Mouse (Mus musculus): ENCODE measurements at regions not wholly inside any gene's neighbourhood (a gene's known extent, or its start where the extent isn't known, plus 50 kb on each side); places are given as distances from the start of the nearest gene placed in this dataset.

DNA sequence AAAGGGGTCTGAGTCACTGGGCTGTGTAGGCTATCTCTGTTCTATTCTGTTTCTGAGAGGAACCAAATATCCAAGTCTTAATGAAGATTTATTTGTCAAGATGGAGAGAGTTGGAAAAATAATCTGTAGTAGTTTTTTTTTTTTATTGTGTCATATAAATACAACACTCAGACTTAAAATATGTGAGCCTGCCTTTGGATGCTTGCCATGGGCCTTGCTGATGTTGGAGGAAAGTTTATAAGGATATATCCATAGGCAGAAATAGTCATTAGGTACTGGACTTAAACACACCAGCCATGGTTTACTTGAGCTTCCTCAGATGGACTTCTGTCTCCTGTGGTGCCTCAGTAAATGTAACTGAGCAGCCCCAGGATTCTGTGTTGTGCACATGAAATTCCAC lies 635.8 kb upstream of the Adgrl2 start:
- DNase-seq (no peak), ATAC-seq (ENCODE audit: low FRiP score, low TSS enrichment) (no peak)
- no peak overlapping the region for H3K4me3 ChIP-seq (replicated peaks; ENCODE audit: low read depth, low read length)

DNA sequence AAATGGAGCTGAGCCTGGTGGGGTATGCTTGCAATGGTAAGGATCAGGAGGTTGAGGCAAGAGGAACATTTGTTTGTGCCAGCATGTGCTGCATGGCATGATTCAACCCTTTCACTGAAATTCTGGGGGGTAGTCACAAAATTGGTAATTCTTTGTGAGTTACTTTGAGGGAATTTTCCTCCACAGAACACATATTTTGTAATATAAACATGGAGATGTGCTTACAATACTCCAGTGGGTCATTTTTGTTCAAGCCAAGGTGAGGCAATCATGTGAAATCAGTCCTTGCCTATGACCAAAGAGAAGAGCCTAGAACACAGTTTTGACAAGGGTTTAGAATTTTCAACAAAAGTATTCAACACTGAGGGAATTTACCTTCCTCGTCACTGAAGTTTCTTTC lies 635.1 kb upstream of the Adgrl2 start:
- H3K27ac ChIP-seq (replicated peaks; ENCODE audit: low read depth, low read length), result no peak overlapping the region
- no peaks in the 10 kb centered on the region for H3K36me3 ChIP-seq (ENCODE audit: control insufficient read depth, insufficient read depth, low read length)
- no peak overlapping the region for H3K9ac ChIP-seq (replicated peaks; ENCODE audit: low read length)
- no peak for DNase-seq
- no peak overlapping the region for H3K4me3 ChIP-seq (replicated peaks; ENCODE audit: low read depth, low read length)
- 92% methylated on average over 1 of the region's 1 CpGs for WGBS
- H3K9me3 ChIP-seq (ENCODE audit: control insufficient read depth, low read length), result no peaks in the 10 kb centered on the region
- no peak for ATAC-seq (ENCODE audit: low FRiP score, low TSS enrichment)
- H3K4me2 ChIP-seq (ENCODE audit: low read length), result no peak overlapping the region
- H3K27me3 ChIP-seq (ENCODE audit: control insufficient read depth, insufficient read depth, low read length), result no peaks in the 10 kb centered on the region
- H3K4me1 ChIP-seq (ENCODE audit: control insufficient read depth, insufficient read depth, low read length), result no peaks in the 10 kb centered on the region

More for the DNA sequence above, 635.8 kb upstream of the Adgrl2 start:
- Histone ChIP-seq H3K36me3 (ENCODE audit: control insufficient read depth, insufficient read depth, low read length) (no peaks in the 10 kb centered on the region), H3K4me2 (ENCODE audit: low read length) (no peak overlapping the region), H3K27ac (replicated peaks; ENCODE audit: low read depth, low read length) (no peak overlapping the region), H3K4me1 (ENCODE audit: control insufficient read depth, insufficient read depth, low read length) (no peaks in the 10 kb centered on the region), H3K9ac (replicated peaks; ENCODE audit: low read length) (no peak overlapping the region), H3K27me3 (ENCODE audit: control insufficient read depth, insufficient read depth, low read length) (no peaks in the 10 kb centered on the region), H3K9me3 (ENCODE audit: control insufficient read depth, low read length) (no peaks in the 10 kb centered on the region)

DNA sequence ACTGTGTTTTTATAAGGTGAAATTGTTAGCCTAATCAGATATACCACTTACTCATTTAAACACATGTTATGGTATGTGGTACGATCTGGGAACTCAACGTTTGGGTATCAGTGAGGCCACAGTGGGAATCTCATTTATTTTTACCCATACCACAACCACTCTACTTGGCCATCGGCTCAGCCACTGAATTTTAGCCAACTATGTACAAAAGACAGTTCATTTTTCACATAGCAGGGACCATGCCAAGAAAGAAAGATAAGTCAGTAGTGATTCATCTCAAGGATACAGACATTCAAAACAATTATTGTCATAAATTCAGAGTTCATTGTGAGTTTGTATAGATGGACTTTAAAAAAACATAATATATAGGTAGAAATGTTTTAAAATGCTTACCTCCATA lies 634.7 kb upstream of the Adgrl2 start:
- no peak for DNase-seq
- WGBS, result 89% methylated on average over 3 of the region's 3 CpGs
- Histone ChIP-seq H3K27me3 (ENCODE audit: control insufficient read depth, insufficient read depth, low read length) (no peaks in the 10 kb centered on the region), H3K4me2 (ENCODE audit: low read length) (no peak overlapping the region), H3K4me3 (replicated peaks; ENCODE audit: low read depth, low read length) (no peak overlapping the region), H3K36me3 (ENCODE audit: control insufficient read depth, insufficient read depth, low read length) (no peaks in the 10 kb centered on the region), H3K9me3 (ENCODE audit: control insufficient read depth, low read length) (no peaks in the 10 kb centered on the region), H3K27ac (replicated peaks; ENCODE audit: low read depth, low read length) (no peak overlapping the region), H3K9ac (replicated peaks; ENCODE audit: low read length) (no peak overlapping the region), H3K4me1 (ENCODE audit: control insufficient read depth, insufficient read depth, low read length) (no peaks in the 10 kb centered on the region)
- ATAC-seq (ENCODE audit: low FRiP score, low TSS enrichment), result no peak

DNA sequence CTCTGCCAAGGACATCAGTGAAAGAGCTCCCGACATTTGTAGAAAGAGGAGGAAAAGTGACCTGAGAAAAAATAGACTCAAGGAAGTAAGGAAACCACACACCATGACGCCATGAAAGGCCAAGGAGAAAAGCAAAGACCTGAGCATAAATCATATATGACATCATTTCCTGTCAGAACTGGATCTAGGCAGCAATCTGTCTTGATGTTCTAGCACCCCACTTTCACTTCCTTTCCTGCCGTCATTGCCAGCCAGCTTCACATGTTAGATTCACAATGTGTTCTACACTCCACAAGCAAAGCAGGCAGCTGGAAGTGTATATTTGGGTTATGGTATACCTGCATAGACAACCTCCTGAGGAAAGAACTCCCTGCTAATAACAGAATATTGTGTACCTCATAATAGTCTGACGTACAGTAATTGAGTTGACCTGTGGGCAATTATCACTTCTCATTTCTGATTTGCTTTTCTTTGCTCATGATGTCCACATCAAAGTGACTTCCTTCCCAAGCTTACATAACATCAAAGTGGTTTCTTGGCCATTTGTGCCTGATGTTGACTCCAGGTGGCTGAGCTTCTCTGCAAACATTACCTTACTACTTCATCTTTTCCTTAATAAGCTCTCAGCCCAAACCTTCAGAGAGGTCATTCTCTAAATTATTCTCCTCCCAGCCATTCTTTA lies 633.6 kb upstream of the Adgrl2 start:
- Histone ChIP-seq H3K27me3 (ENCODE audit: control insufficient read depth, insufficient read depth, low read length) (no peaks in the 10 kb centered on the region), H3K4me3 (replicated peaks; ENCODE audit: low read depth, low read length) (no peak overlapping the region), H3K9me3 (ENCODE audit: control insufficient read depth, low read length) (no peaks in the 10 kb centered on the region), H3K27ac (replicated peaks; ENCODE audit: low read depth, low read length) (no peak overlapping the region), H3K4me1 (ENCODE audit: control insufficient read depth, insufficient read depth, low read length) (no peaks in the 10 kb centered on the region), H3K4me2 (ENCODE audit: low read length) (no peak overlapping the region), H3K9ac (replicated peaks; ENCODE audit: low read length) (no peak overlapping the region), H3K36me3 (ENCODE audit: control insufficient read depth, insufficient read depth, low read length) (no peaks in the 10 kb centered on the region)
- WGBS, result 92% methylated on average over 4 of the region's 4 CpGs
- DNase-seq (no peak), ATAC-seq (ENCODE audit: low FRiP score, low TSS enrichment) (no peak)

- H3K27ac ChIP-seq (replicated peaks; ENCODE audit: low read depth, low read length), result no peak overlapping the region
- no peaks in the 10 kb centered on the region for H3K9me3 ChIP-seq (ENCODE audit: control insufficient read depth, low read length)
- no peaks in the 10 kb centered on the region for H3K36me3 ChIP-seq (ENCODE audit: control insufficient read depth, insufficient read depth, low read length)
- WGBS, result 40% methylated on average over 5 of the region's 5 CpGs
- no peaks in the 10 kb centered on the region for H3K4me1 ChIP-seq (ENCODE audit: control insufficient read depth, insufficient read depth, low read length)
- H3K4me2 ChIP-seq (ENCODE audit: low read length), result no peak overlapping the region
- H3K4me3 ChIP-seq (replicated peaks; ENCODE audit: low read depth, low read length), result no peak overlapping the region
- no peaks in the 10 kb centered on the region for H3K27me3 ChIP-seq (ENCODE audit: control insufficient read depth, insufficient read depth, low read length)
- ATAC-seq (ENCODE audit: low FRiP score, low TSS enrichment) (no peak; the same call in 1 of the 2 replicates), DNase-seq (peak; percentile 61)
- no peak overlapping the region for H3K9ac ChIP-seq (replicated peaks; ENCODE audit: low read length)
Observed at GRCm38 (mm10) chr3:149603865-149604264, 613.5 kb upstream of the Adgrl2 start.

GRCm38 (mm10) chr3:149601276-149601675 lies 610.9 kb upstream of the Adgrl2 start:
- 81% methylated on average over 5 of the region's 5 CpGs for WGBS
- no peaks in the 10 kb centered on the region for H3K9me3 ChIP-seq (ENCODE audit: control insufficient read depth, low read length)
- no peak overlapping the region for H3K9ac ChIP-seq (replicated peaks; ENCODE audit: low read length)
- DNase-seq, result no peak
- H3K27me3 ChIP-seq (ENCODE audit: control insufficient read depth, insufficient read depth, low read length), result no peaks in the 10 kb centered on the region
- H3K4me3 ChIP-seq (replicated peaks; ENCODE audit: low read depth, low read length), result no peak overlapping the region
- no peaks in the 10 kb centered on the region for H3K4me1 ChIP-seq (ENCODE audit: control insufficient read depth, insufficient read depth, low read length)
- no peak overlapping the region for H3K4me2 ChIP-seq (ENCODE audit: low read length)
- H3K36me3 ChIP-seq (ENCODE audit: control insufficient read depth, insufficient read depth, low read length), result no peaks in the 10 kb centered on the region
- no peak overlapping the region for H3K27ac ChIP-seq (replicated peaks; ENCODE audit: low read depth, low read length)
- ATAC-seq (ENCODE audit: low FRiP score, low TSS enrichment), result no peak

- Histone ChIP-seq H3K9me3 (ENCODE audit: control insufficient read depth, low read length) (no peaks in the 10 kb centered on the region), H3K27ac (replicated peaks; ENCODE audit: low read depth, low read length) (no peak overlapping the region), H3K27me3 (ENCODE audit: control insufficient read depth, insufficient read depth, low read length) (no peaks in the 10 kb centered on the region), H3K36me3 (ENCODE audit: control insufficient read depth, insufficient read depth, low read length) (no peaks in the 10 kb centered on the region), H3K4me2 (ENCODE audit: low read length) (no peak overlapping the region), H3K4me1 (ENCODE audit: control insufficient read depth, insufficient read depth, low read length) (no peaks in the 10 kb centered on the region), H3K4me3 (replicated peaks; ENCODE audit: low read depth, low read length) (no peak overlapping the region), H3K9ac (replicated peaks; ENCODE audit: low read length) (no peak overlapping the region)
- DNase-seq, result peak; percentile 33
- no peak for ATAC-seq (ENCODE audit: low FRiP score, low TSS enrichment)
- 70% methylated on average over 4 of the region's 4 CpGs for WGBS
Observed at GRCm38 (mm10) chr3:149594470-149594869, 604.1 kb upstream of the Adgrl2 start.

DNA sequence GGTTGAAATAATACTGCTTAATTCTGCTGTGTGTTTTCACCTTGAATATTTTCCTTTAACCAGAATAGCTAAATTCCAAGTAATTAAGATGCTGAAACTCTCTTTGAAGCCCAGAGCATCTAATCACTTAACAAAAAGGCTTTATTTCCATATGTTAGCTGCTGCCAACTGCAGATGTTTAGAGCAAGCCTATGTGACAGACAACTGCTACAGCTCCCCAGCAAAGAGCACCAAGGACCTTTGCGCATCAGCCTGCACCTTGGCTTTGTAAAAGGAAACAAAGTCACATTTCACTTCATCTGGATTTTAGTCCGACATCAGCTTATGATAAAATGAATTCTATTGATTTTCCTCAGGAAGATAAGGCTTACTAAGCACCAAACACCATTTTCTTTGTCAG lies 595.4 kb upstream of the Adgrl2 start:
- Histone ChIP-seq H3K27me3 (ENCODE audit: control insufficient read depth, insufficient read depth, low read length) (no peaks in the 10 kb centered on the region), H3K9ac (replicated peaks; ENCODE audit: low read length) (no peak overlapping the region), H3K4me2 (ENCODE audit: low read length) (no peak overlapping the region), H3K27ac (replicated peaks; ENCODE audit: low read depth, low read length) (no peak overlapping the region), H3K36me3 (ENCODE audit: control insufficient read depth, insufficient read depth, low read length) (no peaks in the 10 kb centered on the region), H3K4me3 (replicated peaks; ENCODE audit: low read depth, low read length) (no peak overlapping the region), H3K9me3 (ENCODE audit: control insufficient read depth, low read length) (no peaks in the 10 kb centered on the region), H3K4me1 (ENCODE audit: control insufficient read depth, insufficient read depth, low read length) (peaks cover 4% of the 10 kb centered on the region; the same call in 1 of the 2 replicates)
- peak; percentile 20 for DNase-seq
- 17% methylated on average over 2 of the region's 2 CpGs for WGBS
- ATAC-seq (ENCODE audit: low FRiP score, low TSS enrichment), result no peak

- H3K4me2 ChIP-seq (ENCODE audit: low read length), result no peak overlapping the region
- no peaks in the 10 kb centered on the region for H3K9me3 ChIP-seq (ENCODE audit: control insufficient read depth, low read length)
- no peaks in the 10 kb centered on the region for H3K36me3 ChIP-seq (ENCODE audit: control insufficient read depth, insufficient read depth, low read length)
- no peaks in the 10 kb centered on the region for H3K27me3 ChIP-seq (ENCODE audit: control insufficient read depth, insufficient read depth, low read length)
- H3K27ac ChIP-seq (replicated peaks; ENCODE audit: low read depth, low read length), result no peak overlapping the region
- no peak overlapping the region for H3K9ac ChIP-seq (replicated peaks; ENCODE audit: low read length)
- WGBS, result 27% methylated on average over 3 of the region's 3 CpGs
- DNase-seq, result no peak
- ATAC-seq (ENCODE audit: low FRiP score, low TSS enrichment), result no peak
- peaks cover 4% of the 10 kb centered on the region; the same call in 1 of the 2 replicates for H3K4me1 ChIP-seq (ENCODE audit: control insufficient read depth, insufficient read depth, low read length)
- no peak overlapping the region for H3K4me3 ChIP-seq (replicated peaks; ENCODE audit: low read depth, low read length)
Observed at GRCm38 (mm10) chr3:149581141-149581540, 590.8 kb upstream of the Adgrl2 start.

Data from midbrain, embryonic 14.5 days (tissue).